Mouse (Mus musculus) embryonic fibroblast, embryonic 13.5 days (primary cell): Measurements from ENCODE around the gene Fhit.

ENCODE experiments used
- CTCF ChIP-seq: IDR thresholded peaks from 2 replicates; pipeline ENCODE4 v1.5.1; 2011; ENCODE audit warnings: mild to moderate bottlenecking, control low read depth, low read length, moderate library complexity, borderline replicate concordance; ENCODE audit not compliant: insufficient read depth
- POLR2A ChIP-seq: IDR thresholded peaks from 2 replicates; pipeline ENCODE4 v1.6.1; 2011; ENCODE audit warnings: low read depth, mild to moderate bottlenecking, control low read depth, low read length, moderate library complexity

- TF ChIP-seq CTCF: no peak
- no peak for TF ChIP-seq POLR2A
Measured at GRCm38 (mm10) chr14:9587900-9588299, 1573.9 kb downstream of the Fhit start.
